Mouse (Mus musculus): ENCODE measurements at regions not wholly inside any gene's neighbourhood (a gene's known extent, or its start where the extent isn't known, plus 50 kb on each side); places are given as distances from the start of the nearest gene placed in this dataset.
"Not testable (repeated sequence)": the region's sequence is repeated elsewhere in the genome, so short reads cannot be mapped to it uniquely, and the experiment has no call there.

GRCm38 (mm10) chr13:81025241-81025760, 142.1 kb downstream of the Arrdc3 start:
- TF ChIP-seq CTCF (IDR thresholded peaks at IDR 0.05; ENCODE audit: low read depth); EP300 (optimal IDR thresholded peaks at IDR 0.05): not testable (repeated sequence)
